Mouse (Mus musculus): ENCODE measurements at regions not wholly inside any gene's neighbourhood (a gene's known extent, or its start where the extent isn't known, plus 50 kb on each side); places are given as distances from the start of the nearest gene placed in this dataset.

DNA sequence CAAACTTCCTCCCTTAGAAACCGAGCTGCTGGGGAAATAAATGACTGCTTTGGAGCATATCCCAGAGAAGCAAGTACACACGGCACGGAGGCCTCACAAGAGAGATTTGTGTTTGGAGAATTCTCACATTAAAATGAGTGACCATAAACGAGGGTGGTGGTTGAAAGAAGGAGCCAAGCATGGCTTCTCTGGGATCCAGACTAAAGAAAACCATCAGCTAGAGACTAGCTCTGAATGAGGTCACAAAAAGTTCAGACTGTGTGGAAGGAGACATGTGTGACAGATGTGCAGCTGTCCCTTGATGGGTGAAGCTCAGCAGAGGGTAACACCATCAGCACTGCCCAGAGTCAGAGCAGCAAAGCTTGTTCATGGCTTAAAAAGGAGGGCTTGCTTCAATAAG is 89.4 kb upstream of the Tenm4 start:
- TF ChIP-seq CTCF (IDR thresholded peaks at IDR 0.05 in 2 of 3, conservative IDR thresholded peaks at IDR 0.05 in 1 of 3; ENCODE audit: control insufficient read depth in 1 of 3, insufficient read depth in 1 of 3, low read depth in 2 of 3, low read length in 3 of 3, poor library complexity in 1 of 3, severe bottlenecking in 1 of 3) = no peak
- no peak for TF ChIP-seq CHD2 (IDR thresholded peaks at IDR 0.05; ENCODE audit: low read length)
- no peak for TF ChIP-seq MYC (IDR thresholded peaks at IDR 0.05; ENCODE audit: low read depth, low read length)
- no peak for TF ChIP-seq MXI1 (IDR thresholded peaks at IDR 0.05; ENCODE audit: low read depth, low read length)
